Mouse (Mus musculus) cerebellum, postnatal 25 days (tissue): Measurements from ENCODE around the gene Mgea5.
A peak's percentile ranks its signal among the peaks of the same experiment; 100 is the strongest.

Source experiments
- DNase-seq, 2 experiments: peaks; one replicate each; pipeline ENCODE4 v3.0.0; 2021; ENCODE audit warnings: mixed read lengths in 2 of 2

Mgea5 gene

DNA sequence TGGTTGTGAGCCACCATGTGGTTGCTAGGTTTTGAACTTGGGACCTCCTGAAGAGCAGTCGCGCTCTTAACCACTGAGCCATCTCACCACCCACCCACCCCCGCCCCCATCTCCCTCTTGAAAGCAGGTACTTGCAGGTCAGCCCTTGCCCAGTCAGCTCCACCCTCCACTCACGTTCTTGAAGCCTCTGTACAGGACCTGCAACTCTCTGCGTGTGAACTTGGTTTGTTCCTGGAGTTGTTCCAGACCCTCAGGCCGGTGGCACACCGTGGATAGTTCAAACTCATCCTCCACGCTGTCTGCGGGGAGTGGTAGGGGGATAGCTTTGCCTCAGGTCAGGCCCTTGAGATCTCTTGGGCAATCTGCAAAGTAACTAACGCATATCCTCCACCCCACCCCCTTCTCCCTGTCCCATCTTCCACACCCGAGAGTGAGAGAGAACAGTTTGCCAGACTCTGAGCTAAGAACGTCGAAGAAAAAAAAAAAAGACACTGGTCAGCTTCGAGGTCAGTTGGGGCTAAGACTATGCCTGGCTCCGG lies 11.8 kb upstream of the Mgea5 start:
- no peak for DNase-seq

DNA sequence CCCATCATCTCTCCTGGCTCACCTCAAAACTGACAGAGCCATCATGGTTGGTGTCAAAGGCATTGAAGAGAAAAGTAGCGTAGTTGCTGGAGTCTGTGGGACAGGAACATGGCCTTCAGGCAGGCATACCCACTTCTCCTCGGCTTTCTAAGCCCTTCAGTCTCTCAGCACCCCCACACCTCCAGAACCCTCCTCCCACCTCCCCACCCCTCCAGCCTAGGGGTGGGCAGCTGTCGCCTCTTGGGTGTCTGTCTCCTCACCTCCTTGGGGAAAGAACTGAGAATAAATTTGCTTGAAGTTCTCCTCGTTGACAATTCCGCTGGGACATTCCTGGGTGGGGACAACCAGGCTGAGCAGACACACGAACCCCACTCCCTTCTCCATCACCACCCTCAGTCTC lies 11.1 kb upstream of the Mgea5 start:
- no peak for DNase-seq

DNA sequence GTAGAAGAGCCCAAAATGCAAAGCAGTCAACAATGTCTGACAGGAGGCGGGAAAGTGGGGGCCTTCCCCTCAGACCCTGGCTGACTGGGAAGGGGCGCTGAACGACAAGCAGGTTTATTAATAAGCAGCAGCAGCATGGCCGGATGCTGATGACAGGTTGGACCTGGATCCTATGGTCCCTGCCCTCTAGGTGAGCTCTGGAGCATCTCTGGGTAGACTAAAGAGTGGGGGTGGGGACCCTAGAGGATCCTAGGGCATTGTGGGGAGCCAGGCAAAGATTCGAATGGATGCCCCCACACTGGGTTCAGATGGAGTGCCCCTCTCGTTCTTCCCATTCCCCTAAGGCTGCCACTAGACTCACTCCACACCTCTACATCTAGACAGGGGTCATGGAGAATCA lies 8.8 kb upstream of the Mgea5 start:
- DNase-seq, result no peak

DNA sequence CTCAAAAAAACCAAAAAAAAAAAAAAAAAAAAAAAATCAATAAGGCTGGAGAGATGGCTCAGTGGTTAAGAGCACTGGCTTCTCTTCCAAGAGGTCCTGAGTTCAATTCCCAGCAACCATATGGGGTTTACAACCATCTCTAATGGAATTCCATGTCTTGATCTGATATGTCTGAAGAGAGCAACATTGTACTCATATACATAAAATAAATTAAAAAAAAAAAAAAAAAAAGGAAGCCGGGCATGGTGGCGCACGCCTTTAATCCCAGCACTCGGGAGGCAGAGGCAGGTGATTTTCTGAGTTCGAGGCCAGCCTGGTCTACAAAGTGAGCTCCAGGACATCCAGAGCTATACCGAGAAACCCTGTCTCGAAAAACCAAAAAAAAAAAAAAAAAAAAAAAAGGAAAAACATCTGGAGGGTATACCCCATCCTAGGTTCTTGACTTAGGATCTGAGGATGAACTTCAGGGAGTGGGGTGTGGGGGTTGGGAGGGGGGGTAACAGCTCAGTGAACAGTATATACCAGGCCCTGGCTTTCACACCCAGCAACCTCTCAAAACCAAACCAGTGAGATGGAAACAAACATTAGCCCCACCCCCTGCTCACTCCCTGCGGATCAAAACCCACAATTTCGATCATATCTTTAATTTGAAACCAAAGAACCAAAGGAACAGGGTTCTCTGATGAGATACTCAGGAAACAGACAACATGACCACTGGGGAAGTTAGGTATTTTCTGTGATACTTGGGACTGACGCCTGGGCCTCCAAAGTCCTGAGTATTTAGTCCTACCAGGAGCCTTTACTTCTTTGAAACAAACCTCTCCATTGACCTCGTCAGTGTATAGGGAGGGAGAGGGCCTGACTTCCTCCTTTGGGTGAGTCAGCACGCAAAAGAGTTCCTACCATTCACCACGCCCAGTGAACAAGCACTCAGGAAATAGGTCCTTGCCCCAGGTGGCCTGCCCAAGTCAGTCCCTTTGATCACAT lies 6.5 kb upstream of the Mgea5 start:
- DNase-seq, result no peak

DNA sequence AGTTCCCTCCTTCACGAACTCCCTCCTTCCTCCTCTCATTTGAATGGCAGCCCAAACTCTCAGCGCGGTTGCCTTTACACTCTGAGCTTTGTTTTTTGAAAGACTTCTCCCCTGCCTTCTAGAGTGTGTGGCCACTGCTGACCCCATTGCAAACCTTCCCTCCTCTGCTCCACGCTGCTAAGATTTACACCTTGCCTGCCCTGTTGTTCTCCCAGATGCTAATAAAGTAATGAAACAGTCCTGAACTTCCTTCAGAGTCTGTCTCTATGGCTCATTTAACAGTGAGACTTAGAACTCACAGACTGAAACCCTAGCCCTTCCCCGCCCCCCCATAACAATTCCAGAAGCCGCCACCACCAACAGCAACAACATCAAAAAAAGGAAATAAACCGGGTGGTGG lies 5.7 kb upstream of the Mgea5 start:
- DNase-seq, result no peak

DNA sequence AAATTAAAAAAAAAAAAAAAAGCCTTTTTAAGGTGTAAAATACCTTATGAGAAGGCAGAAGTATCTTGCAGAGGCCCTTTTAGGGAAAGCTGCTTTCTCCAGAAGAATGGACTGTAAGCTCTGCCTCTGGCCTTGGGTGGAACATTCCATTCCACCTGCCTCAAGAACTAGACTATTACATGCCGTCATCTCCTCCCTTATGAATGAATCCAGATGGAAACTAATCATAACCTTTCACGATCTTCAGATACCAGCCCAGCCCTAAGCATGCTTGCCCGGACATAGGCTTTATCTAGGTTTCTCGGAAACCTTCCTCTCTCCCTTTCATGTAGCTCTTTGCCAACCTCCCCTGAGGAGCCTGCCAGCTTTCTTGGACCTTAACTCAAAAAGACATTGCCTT lies 4.7 kb upstream of the Mgea5 start:
- no peak for DNase-seq

DNA sequence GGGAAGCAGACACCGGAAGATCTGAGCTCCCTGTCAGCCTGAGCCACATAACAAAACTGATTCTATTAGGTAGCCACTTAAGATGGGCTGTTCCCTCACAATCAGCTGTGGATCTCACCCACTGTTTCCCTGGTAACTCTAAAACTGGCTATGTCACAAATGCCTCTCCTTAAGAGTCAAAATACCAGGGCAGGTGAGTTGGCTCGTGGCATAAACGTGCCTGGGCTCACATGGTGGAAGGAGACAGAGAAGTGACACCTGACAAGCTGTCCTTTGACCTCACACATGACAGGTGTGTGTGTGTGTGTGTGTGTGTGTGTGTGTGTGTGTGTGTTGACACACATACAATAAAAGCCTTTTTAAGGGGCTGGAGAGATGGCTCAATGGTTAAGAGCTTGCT lies 3.8 kb upstream of the Mgea5 start:
- no peak for DNase-seq

DNA sequence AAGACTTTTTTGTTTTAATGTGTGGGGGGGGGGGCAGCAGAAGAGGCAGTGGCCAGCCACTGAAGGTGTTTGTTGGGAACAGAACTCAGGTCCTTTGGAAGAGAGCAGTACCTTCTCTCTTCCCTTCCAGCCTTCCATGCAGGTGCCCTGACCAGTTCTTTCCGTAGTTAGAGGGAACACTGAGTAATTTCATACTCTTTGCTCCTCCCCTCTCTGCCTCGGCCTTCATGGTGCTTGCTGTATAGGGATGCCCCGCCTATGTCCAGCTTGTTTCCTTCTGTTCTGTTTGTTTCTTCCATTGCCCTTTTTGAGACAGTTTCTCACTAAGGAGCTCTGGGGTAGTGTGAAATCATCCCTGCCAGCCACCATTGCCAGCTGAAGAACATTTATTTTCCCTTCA lies 1.8 kb upstream of the Mgea5 start:
- no peak for DNase-seq

DNA sequence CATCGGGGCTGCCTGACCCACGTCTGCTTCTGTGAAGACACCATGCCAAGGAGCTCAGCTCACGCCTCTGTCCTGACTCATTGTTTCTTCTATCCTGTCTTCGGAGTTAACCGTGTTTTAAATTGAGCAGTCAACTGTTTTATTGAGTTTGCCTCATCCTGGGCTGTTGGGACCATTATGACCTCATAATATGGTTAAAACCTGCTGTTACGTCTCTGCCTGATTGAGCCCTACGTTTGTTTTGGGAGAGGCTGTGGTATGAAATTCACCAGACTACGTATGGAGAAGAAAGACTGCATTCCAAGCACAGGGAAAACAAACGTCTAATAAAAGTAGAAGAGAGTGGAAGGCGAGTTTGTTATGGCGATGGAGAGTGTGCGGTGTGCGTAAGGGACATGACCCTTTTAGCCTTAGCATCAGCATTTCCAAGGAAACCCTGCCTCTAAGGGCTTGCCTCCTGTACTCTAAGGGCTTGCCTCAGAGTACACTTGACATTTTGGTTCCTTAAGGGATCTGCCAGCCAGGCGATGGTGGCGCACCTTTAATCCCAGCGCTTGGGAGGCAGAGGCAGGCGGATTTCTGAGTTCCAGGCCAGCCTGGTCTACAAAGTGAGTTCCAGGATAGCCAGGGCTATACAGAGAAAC lies 418 bp upstream of the Mgea5 start:
- peak in 1 of 2 experiments; percentile 22 for DNase-seq

DNA sequence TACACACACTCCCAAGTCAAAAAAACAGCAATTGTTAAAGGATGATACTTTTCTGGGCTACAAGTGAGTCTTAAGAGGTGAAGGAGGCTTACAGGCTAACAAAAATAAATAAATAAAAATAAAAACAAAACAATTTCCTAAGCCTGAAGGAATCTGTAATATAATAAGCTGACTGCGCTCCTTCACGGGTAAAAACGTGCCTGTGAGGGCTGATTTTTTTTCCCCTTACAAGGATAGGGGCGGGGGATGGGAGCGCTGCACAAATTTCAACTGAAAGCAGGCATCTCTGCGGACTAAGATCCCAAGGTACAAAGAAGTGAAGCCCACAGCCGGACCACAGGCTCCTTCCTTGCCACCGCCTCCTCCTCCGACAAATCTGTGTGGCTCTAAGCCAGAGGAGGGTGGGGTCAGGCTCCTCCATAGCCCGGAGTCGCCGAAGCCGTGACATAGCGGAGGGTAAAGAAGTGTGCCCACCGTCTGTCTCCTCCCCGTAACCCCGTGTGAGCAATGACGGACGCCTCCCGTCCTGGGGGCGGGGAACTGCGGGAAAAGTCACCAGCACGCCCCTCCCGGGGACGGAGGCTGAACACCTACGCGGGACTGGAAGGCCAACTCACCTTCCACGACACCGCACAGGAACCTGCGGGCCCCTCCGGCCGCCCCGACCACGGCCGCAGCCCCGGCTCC lies 1.2 kb downstream of the Mgea5 start:
- DNase-seq, result peak; percentile 72 to 81

DNA sequence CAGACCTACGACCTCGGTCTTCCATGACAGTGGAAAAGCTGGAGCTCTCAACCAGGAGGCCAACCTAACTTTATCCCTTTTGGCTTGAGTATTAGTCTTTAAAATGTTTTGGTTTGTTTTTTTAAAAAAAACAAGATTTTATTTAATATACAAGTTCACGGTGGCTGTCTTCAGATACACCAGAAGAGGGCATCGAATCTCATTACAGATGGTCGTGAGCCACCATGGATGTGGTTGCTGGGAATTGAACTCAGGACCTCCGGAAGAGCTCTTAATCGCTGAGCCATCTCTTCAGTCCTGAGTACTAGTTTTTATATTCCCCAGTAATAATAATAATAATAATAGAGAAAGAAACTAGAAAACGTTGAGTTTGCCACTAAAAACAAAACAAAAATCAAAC lies 2.0 kb downstream of the Mgea5 start:
- no peak for DNase-seq

DNA sequence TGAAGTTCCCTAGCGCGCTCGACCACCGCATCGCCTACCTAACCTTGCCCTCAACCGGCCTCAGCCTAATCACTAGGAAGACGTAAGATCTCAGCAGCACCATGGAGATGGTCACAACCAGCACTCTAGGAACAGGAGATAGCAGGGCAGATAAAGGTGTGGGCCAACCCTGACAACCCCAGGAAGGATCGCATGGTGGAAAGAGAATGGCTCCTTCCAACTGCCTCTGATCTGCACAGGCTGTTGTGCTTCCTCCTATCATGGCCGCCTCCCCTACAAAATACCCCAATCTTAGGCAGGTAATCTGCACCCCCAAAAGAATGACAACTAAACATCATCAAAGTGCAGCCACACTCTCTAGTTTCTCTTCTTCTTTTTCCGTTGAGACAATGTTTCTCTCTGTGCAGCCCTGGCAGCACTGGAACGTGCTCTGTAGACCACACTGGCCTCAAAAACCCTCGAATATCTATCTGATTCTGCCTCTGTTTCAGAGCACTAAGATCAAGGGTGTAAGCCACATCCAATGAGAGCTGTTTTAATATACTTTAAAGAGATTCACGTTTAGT lies 3.2 kb downstream of the Mgea5 start:
- no peak for DNase-seq

DNA sequence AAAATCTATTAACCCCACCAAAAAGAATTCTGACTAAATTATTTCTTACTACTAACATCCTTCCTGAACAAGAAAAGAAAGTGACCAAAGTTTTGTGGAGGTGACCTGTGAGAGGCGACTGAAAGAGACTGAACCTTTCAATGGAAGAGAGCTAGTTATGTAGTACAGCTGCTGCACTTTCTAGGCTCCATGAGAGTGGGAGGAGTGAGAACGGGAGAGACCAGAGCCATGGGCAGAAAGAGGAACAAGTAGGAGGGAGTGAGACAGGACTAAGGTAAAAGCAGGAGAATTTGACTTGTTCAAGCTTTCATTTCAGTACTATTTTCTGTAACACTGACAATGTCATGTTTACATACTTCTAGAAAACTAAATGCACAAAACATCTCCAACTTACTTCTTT lies 8.2 kb downstream of the Mgea5 start:
- DNase-seq, result no peak

DNA sequence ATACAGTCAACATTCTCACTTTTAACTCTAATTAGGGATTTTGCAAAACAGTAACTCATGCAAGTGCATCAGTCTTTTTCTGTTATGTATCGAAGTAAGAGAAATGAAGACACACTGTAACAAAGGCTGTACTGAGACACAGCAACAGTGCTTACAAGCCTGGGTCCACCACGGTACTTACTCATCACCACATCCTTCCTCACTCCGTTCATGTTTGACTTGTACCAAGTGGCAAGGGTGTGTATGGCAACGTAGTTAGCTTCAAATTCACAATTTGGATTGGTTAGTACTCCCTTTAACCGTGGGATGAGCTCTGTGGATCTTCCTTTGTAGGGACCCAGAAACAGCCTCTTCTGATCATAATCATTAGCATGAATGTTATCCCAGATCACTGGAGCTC lies 12.1 kb downstream of the Mgea5 start:
- no peak for DNase-seq

DNA sequence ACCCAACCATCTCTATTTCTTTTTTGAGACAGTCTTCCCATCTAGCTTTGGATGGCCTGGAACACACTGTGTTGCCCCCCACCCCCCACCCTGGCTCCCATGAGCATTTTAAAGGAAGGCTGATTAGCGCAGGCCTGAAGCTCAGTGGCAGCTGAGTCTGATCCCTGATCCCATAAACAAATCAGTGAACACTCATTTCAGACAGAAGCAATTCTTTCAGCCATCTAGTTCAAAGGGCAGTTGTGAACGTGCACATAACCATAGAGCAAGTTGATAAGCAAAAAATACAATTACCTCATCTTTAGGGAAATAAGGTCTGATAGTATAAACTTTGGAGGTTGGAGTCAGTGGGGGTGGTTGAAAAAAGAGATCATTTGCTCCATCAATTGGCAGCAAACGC lies 22.8 kb downstream of the Mgea5 start:
- DNase-seq, result no peak

DNA sequence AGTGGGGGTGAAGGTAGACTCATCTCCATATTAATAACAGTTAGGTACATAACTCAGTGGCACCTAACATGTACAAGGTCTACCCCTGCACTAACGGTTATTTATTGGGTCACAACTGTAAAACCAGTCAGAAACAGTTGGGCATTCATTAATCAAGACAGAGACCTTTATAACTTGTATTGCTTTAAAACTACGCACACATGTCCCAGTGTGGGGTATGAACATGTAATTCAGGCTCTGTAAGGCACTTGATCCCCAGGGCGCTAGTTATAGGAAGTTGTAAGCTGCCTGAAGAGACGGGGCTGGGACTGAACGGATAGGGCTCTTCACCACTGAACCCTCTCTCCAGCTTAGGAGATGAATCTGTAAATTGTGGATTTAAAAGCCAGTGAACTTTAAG lies 25.0 kb downstream of the Mgea5 start:
- no peak for DNase-seq

DNA sequence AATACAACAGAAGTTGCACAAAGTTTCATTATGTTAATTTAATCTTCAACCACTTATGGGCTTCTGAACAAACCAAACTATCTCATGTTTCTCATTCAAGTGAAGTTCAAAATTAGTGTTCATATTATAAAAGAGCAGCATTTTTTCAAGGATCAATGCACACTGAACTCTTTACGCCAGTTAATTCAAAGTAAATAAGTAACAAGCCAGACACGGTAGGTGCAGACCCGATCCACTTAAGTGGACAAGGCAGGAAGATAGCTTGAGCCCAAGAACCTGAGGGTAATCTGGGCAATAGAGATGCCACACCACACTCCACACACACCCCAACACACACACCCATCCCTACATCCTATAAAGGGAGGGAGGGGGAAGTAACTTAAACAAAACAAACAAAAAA lies 30.1 kb downstream of the Mgea5 start:
- DNase-seq, result no peak

DNA sequence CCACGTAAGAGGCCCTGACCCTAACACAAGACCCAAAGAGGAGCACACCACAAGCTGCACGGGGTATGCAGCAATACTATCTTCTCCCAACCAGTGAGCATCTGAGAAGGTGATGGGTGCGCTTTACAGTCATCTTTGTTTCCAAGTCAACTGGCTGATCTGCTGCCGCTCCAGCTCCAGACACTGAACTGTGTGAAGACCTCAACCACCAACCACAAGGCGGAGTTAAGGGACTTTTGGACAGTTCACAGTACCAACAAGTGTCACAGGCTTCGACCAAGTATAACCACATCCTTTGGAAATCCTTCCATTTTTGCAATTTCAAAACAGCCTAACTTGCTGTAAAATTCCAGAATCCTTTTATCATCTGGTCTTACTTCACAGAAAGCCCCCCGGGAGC lies 31.8 kb downstream of the Mgea5 start:
- DNase-seq, result no peak

DNA sequence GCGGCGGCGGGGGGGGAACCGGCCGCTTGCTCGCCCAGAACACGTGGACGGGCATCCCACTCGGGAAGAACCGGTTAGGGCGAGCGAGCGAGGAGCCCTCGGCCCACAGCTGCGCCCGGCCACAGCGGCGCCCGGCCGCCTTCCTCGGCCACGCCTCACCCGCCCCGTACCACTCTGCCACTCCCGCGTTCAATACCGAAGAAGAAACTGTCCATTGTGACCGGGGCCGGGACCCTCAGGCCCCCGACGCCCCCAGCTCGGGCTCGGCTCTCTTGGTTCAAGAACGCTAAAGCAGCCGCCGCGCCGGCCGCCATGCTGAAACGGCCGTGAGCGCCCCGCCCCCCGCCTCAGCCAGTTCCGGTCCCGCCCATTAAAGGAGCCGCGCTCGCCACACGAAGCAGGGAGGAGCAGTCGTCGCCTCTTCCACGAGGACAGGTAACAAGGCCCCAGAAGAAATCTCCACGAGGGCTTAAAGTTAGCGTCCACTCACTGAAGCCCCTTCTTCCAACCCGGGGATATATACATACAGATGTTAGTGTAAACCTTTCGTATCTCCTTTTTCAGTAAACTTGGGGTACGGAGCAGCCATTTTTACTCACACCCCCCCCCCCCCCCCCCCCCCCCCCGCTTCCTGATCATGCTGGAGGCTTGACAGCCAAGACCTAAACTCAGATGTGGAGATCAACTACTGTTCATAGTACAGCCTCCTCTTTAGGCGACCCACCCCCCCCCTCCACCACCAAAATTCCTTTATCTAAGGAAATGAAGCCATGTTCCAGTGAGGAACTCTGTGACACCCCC lies 34.2 kb downstream of the Mgea5 start, which contains the start of gene Npm3:
TSS of gene Npm3 (minus strand) at position 349 of the 801 bp plus-strand sequence.
- peak; percentile 74 to 88 for DNase-seq

DNA sequence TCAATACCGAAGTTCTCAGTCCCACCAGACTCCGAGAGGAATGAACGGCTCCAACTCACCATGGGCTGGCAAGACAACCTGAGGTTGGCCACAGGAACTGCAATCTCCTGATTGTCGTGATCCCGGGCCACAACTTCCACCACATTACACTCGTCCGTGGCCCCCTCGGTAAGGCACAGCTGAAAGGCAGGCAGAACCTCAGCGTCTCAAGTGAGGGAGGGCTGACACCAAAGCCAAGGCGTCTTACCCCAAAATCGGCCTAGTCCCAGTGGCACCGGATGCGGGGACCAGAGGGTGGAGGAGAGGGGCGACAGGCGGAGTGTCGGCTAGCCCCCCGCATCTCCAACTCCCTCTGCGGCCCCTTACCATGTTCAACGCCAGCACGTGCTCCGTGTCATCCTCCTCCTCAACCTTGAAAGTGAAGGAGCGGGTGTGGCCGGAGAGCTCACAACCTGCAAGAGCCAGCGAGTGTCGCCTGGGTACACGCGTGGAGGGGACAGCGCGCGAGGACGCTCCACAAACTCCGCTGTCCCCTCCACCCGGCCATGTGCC lies 34.9 kb downstream of the Mgea5 start:
- DNase-seq, result peak; percentile 24 to 27

DNA sequence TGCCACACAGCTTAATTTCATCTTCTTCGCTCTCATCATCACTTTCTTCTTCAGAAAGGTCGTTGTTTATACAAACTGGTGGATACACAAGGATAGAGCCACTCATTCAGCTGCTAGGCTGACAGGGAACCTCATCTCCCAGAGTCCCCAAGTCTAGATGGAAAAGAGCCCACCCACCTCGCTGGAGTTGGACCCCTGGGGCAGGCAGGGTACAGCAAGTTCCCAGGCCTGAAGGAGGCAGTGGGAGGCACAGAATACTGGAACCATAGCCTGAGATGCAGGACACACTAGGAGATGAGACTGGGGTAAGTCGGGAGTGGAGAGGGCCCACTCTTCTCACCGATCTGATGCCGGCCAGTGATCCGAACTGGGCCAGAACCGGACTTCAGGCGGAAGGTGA lies 35.4 kb downstream of the Mgea5 start:
- no peak for DNase-seq
